Mouse (Mus musculus): ENCODE measurements around the gene 6030468B19Rik. TPM values are rescaled to one million over a fixed set of nuclear protein-coding genes. Genes with fewer than 3 reads are reported as not detected.
A peak's percentile ranks its signal among the peaks of the same experiment; 100 is the strongest.

6030468B19Rik gene
- 1 to 10 TPM in 1 of 4 experiments, under 1 TPM in 2, not detected in 1; 0.61 to 1.2 (median 0.75) TPM for total RNA-seq (2022)

- no peak for DNase-seq (ENCODE audit: low spot score in 2 of 2)
Measured at GRCm38 (mm10) chr11:117797511-117798159, at the start of gene 6030468B19Rik. 6030468B19Rik (plus strand) TSS chr11:117797660.

GRCm38 (mm10) chr11:117748628-117749027 is 48.8 kb upstream of the 6030468B19Rik start:
- DNase-seq (ENCODE audit: low spot score in 2 of 2), result no peak

DNA sequence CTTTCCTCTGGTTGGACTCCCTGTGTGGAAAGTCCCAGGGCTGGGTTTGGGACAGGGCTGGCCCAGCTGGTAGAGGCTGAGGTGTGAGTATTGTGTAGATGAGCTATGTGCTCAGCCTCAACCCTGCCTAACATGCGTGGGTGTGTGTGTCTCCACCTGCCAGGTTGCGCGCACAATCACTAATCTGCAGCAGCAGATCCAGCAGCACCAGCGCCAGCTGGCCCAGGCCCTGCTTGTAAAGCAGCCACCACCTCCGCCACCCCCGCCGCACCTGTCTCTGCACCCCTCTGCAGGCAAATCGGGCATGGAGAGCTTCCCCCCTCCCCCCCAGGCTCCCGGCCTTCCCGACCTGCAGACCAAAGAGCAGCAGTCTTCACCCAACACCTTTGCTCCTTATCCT is 48.0 kb upstream of the 6030468B19Rik start:
- peak; percentile 86 to 89 for DNase-seq (ENCODE audit: low spot score in 2 of 2)

DNA sequence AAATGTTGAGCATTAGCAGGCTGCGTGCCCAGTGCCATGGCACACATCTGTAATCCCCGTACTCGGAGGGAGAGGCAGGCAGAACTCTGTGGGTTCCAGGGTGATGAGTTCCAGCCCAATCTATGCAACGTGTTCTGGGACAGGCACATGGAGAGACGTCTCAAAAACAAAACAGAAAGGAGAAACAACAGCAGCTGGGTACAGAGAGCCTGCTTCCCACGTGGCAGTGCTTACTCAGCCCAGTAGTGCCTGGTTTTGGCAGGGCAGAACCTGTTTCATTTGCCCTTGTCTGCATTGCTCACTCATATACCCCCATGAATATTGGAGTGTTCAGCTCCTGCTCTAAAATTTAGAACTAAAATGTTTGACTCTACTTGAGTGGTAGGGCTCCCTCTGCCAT is 45.9 kb upstream of the 6030468B19Rik start:
- DNase-seq (ENCODE audit: low spot score in 2 of 2), result no peak

GRCm38 (mm10) chr11:117755891-117756290 is 41.6 kb upstream of the 6030468B19Rik start:
- no peak for DNase-seq (ENCODE audit: low spot score in 2 of 2)

- DNase-seq (ENCODE audit: low spot score in 2 of 2), result no peak
Measured at GRCm38 (mm10) chr11:117759267-117759666, 38.2 kb upstream of the 6030468B19Rik start.

DNA sequence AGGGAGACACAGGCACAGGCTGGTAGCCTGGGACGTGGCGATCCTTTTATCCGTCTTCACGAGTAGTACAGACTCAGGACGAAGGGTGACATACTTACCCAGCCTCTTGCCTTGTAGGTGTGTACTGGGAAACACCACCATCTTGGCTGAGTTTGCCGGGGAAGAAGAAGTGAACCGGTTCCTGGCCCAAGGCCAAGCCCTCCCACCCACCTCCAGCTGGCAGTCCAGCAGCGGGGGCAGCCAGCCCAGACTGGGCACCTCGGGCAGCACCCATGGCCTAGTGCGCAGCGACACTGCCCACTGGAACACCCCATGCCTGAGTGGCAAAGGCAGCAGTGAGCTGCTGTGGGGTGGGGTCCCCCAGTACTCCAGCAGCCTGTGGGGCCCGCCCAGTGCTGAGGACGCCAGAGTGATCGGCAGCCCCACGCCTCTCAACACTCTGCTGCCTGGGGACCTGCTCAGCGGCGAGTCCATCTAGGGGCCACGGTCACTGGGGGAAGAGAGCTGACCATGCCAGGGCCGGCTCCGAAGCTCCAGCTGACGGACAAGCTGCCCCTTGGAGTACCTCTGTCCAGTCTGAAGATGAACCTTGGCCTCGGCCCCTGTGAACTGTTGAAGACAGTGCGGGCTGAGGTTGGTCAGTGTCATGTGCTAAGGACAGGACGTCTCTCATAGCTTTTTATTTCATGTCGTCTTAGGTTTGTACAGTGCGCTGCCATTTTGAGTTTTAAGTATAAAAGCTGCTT is 36.9 kb upstream of the 6030468B19Rik start:
- DNase-seq (ENCODE audit: low spot score in 2 of 2), result no peak

GRCm38 (mm10) chr11:117761801-117762200 is 35.7 kb upstream of the 6030468B19Rik start:
- no peak for DNase-seq (ENCODE audit: low spot score in 2 of 2)

DNA sequence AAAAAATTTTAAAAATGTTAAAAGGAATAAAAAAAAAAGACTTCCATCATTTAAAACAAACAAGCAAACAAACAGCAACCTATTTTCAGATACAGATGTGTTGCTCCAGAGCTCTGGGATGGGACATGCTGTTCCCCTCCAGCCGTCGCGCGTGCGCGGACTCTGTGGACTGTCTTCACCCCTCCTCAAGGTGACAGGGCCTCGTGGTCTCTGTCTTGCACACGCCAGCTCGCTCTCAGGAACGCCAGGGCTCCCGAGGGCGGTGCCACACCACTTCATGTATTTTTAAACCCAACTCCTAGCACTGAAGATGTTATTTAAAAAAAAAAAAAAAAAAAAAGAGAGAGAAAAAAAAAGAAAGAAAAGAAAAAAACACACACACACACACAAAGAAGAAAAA is 35.2 kb upstream of the 6030468B19Rik start:
- no peak for DNase-seq (ENCODE audit: low spot score in 2 of 2)

DNA sequence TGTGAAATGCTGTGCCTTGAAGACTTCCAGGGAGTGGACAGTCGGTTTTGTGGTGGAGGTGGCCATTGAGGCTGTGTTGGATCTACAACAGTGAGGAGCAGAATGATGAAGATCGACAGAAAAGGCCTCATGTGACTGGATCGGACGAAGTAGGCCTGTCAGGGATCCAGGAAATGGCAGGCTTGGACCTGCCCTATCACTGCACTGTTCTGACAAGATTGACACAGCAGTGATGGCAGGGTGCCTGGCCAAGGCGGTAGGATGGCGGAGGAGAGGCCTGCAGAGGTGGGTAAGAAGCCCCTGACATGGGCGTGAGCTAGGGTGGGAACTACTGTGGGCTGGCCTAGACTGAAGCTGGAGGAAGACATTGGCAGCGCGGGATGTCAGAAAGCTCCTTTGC is 33.1 kb upstream of the 6030468B19Rik start:
- DNase-seq (ENCODE audit: low spot score in 2 of 2), result no peak

GRCm38 (mm10) chr11:117765361-117765760 is 32.1 kb upstream of the 6030468B19Rik start:
- DNase-seq (ENCODE audit: low spot score in 2 of 2), result no peak

DNA sequence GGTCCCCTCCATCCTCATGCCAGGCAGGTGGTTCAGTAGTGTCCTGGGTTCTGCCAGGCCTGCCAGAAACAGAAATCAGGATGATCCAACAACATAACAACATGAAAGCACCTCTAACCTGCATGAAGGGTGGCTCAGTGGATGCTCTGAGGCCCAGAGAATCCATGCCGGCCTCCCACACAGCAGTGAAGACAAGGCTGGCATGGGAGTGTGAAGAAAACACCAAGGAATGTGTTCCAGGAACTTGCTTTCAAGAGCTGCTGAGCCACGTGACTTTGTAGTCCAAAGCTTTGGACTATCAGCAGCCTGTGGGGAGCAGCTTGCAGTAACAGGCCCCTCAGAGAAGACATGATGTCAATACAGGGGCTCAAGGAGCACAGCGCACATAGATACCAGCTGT is 31.2 kb upstream of the 6030468B19Rik start:
- no peak for DNase-seq (ENCODE audit: low spot score in 2 of 2)

DNA sequence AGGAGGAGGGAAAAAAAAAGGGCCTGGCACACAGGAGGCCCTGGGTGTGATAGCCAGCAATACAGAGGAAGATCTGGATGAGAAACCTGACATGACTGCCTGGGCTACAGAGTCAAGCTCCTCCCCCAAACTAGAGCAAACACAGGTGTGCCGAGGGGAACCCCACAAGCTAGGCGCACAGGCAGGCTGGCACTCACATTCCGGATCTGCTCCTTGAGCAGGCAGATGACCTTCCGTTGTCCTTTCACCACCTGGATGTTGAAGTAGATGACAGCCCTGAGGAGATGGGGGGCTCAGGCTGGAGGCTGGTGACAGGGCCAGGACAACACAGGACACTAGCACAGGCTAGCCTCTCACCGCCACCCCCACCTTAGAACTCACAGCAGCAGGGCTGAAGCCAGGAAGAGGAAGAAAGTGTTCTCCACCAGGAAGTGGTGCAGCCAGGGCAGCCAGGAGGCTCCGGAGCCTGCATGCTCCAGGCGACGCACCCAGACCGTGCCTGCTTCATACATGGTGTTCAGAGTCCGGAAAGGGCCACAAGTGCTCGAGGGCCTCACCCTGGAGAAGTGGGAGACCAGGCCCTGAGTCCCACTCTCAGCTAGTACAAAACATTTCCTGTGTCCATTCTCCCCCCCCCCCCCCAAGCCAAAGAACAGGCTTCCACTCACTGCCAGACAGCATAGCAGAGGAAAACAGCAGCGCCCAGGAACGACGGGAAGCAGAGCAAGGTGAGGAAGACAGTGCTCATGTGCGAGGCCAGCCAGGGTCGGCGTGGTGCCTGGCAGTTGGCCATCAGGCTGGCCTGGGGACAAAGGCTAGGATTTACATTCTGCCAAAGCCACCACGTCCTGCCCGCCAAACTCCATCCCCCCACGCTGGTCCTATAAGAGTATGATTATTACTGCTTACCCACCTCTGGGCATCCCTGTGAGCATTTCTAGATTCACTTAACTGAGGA is 28.5 kb upstream of the 6030468B19Rik start:
- DNase-seq (ENCODE audit: low spot score in 2 of 2), result no peak

- DNase-seq (ENCODE audit: low spot score in 2 of 2), result no peak
Measured at GRCm38 (mm10) chr11:117769683-117770047, 27.8 kb upstream of the 6030468B19Rik start.

DNA sequence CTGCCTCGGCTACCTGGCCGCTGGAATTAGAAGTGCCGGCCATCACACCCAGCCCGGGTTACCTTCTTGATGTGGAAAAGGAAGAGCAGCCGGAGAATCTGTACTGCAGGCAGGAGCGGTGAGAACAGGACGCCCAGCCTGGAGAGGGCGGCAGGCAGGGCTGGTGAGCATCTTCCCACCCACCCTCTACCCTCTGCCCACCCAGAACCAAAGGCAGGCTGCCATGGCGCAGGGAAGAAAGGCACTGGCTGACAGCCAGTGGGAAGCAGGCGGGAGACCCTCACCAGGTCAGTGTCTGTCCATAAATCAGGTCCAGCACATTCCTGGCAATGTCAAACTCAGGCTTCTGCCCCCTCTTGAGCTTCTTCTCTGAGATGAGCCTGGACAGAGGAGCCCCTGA is 27.1 kb upstream of the 6030468B19Rik start:
- DNase-seq (ENCODE audit: low spot score in 2 of 2), result no peak

GRCm38 (mm10) chr11:117772352-117772751 is 25.1 kb upstream of the 6030468B19Rik start:
- DNase-seq (ENCODE audit: low spot score in 2 of 2), result no peak

GRCm38 (mm10) chr11:117774925-117775324 is 22.5 kb upstream of the 6030468B19Rik start:
- DNase-seq (ENCODE audit: low spot score in 2 of 2), result no peak

- no peak for DNase-seq (ENCODE audit: low spot score in 2 of 2)
Measured at GRCm38 (mm10) chr11:117775540-117775939, 21.9 kb upstream of the 6030468B19Rik start.

DNA sequence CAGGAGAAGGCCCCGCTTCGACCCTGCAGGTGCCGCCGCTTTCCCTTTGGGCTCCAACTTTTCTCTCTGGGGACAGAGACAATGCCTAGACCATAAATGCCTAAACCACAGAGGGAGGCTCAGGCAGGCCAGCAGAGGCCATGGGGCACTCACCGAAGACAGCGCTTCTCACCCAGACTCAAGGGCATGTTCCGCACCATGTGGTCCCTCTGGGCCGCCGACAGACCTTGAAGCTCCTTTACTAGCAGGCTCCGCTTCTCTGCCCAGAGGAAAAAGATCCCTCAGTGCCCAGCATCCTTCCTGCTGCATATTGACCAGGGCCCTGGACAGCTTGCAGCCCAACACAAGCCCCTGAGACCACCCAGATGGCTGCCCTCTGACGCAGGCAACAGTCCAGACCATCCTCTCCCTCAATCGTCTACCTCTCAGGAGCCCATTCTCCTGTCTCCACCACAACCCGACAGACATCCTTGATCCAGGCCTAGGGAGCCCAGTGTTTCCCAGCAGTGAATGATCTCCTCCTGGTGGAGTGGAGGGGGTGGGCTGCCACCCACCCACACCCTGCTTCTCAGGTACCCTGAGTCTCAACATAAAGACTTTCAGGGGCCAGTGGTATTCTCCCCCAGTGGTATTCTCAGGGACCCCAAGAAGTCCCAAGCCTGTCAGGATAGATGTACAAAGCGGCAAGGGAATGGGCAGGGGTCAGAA is 21.2 kb upstream of the 6030468B19Rik start:
- DNase-seq (ENCODE audit: low spot score in 2 of 2), result no peak

GRCm38 (mm10) chr11:117777111-117777510 is 20.3 kb upstream of the 6030468B19Rik start:
- no peak for DNase-seq (ENCODE audit: low spot score in 2 of 2)

GRCm38 (mm10) chr11:117778031-117778430 is 19.4 kb upstream of the 6030468B19Rik start:
- no peak for DNase-seq (ENCODE audit: low spot score in 2 of 2)
